Mouse (Mus musculus) T-helper 2 cell (primary cell): Measurements from ENCODE around the gene A730061H03Rik.

Experiments
- in situ Hi-C: fragments of 300-600 bp; cut with MboI, MseI; formaldehyde crosslinking; loops from one replicate; pipeline ENCODE4 v1.15.1; 2025; ENCODE audit warnings: high pct_unique_total_duplicates

Gene A730061H03Rik

DNA sequence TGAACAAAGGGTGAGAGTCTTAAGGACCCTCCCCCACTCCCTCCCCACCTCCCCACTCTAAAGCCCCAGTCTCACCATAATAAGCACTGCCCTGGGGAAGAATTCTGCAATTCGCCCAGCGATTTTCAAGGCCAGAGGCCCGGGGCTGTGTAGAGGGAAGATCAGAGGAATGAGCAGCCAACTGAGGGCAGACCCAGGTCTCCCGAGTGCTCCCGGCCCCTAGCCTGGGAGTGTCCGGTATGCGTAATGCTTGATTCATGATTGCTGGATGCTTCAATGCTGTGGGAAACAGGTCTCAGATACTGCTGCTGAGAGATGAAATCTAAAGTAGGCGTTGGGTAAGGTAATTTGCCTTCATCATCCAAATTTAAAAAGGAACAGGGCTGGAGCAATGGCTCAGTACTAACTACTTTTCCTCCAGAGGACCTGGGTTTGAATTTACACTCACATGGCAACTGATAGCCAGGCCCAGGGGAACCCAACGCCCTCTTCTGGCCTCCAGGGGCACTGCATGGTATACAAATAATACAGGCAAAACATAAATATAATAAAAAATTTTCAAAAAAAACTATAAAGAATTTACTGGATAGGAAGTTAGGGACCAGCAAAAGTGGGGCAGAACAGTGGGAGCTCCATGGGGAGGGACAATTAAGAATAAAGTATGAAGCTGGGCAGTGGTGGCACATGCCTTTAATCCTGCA is 21.9 kb upstream of the A730061H03Rik start:
- in situ Hi-C loops, result no loop called here

DNA sequence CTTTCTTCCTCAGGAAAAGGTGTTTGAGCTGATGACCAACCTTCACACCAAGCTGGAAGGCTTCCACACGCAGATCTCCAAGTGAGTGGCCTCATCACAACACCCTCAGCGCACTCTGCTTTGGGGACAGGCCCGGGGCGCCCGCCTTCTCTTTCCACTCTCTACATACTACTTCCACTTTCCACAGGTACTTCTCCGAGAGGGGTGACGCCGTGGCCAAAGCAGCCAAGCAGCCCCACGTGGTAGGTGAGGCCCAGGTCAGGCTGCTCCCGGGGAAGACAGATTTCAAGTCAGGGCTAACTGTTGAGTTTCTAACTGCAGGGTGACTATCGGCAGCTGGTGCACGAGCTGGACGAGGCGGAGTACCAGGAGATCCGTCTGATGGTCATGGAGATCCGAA is 20.5 kb upstream of the A730061H03Rik start:
- in situ Hi-C loops, result no loop called here

DNA sequence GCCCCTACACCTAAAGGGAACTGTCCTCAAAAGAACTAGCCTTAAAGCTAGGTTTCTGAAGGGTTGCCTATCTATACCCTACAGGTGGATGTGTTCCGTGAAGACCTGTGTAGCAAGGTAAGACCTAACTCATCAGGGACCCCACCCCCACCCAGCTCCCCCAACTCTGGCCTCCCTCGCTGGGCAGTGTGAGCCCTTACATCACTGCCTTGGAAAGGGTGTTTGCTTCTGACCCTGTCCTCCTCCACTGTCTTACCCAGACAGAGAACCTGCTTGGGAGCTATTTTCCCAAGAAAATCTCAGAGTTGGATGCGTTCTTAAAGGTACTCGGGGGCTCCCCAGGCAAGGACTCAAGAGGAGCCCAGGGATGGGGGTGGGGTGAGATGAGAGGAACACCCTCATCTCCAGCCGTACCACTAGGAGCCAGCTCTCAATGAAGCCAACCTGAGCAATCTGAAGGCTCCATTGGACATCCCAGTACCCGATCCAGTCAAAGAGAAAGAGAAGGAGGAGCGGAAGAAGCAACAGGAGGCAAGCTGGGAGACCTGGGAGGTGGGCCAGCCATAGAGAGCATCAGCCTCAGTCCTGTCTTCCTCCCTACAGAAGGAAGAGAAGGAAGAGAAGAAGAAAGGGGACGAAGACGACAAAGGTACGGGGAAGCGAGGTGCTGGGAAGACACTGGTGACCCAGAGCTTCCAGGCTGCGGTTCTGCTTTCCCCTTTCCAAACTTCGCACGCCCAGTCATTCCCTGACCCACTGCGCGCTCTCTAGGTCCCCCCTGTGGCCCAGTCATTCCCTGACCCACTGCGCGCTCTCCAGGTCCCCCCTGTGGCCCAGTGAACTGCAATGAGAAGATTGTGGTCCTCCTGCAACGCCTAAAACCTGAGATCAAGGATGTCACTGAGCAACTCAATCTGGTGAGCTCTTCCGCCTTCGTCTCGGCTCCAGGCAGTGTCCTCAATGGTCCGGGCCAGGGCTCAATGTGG is 19.6 kb upstream of the A730061H03Rik start:
- in situ Hi-C loops, result no loop called here

DNA sequence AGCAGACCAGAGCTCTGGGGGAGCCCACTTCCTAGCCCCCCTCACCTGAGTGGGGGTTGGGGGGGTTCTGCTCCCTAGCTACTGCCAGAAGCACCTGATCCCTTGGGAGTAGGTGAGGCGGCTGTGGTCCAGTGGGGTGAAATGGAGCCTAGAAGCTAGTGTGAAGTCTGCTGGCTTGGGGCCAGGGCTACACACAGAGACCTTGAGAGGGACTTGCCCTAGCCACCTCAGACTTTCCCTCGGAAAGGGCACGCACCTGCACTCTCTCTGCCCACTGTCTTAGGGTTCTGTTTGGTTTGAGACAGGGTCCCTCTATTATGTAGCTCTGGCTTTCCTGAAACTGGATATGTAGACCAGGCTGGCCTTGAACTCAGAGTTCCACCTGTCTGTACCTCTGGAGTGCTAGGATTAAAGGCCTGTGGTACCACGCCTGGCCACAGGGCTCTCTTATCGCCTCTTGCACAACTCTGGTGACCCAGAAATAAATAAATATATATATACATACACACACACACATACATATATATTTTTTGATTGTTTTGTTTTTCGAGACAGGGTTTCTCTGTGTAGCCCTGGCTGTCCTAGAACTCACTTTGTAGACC is 18.6 kb upstream of the A730061H03Rik start:
- in situ Hi-C loops, result no loop called here

DNA sequence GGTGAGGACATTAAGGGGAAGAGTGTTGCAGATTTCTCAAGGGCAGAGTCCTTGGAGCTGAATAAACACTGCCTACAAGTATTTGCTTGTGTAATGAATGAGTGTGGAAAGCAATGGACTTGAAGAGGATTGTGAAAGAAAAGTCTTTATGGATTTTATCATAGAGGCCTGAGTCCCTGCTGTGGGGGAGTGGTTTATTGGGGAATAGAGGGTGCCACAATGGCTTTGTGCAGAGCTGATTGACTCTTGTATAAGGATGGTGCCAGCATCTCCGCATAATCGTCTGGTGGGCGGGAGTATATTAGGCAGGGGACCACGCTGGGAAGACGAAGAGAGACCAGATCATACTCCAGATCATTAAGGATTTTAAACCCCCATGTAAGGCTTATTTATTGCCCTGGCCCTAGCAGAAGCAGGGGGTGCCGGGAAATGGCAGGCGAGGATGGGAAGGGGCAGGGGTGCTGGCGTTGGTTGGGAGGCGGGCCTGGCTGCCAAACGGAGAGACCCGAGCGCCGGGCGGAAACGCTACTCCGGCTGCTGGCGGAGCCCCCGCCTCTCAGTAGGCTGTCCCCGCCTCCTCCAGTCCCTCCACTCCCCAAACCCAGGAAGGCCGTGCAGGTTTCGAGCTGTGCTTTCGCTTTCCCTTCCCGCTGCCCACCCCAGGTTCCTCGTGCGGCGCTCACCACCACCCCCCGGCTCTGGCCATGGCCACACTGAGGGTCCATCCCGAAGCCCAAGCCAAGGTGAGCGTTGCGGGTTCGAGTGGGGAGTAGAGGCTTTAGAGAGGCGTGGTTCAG is 17.9 kb upstream of the A730061H03Rik start, which contains the start of gene Psme1:
Gene Psme1, plus strand, starts transcription at position 253 of the 797 bp plus-strand sequence.
- in situ Hi-C loops, result no loop called here

DNA sequence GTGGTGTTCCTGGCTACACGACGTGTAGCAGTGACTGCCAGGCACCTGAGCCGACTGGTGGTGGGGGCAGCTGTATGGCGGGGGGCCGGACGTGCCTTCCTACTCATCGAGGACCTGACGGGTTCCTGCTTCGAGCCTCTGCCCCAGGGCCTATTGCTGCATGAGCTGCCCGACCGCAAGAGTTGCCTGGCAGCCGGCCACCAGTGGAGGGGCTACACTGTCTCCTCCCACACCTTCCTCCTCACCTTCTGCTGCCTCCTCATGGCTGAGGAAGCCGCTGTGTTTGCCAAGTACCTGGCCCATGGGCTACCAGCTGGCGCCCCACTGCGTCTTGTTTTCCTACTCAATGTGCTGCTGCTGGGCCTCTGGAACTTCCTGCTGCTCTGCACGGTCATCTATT is 16.2 kb upstream of the A730061H03Rik start:
- in situ Hi-C loops, result no loop called here

DNA sequence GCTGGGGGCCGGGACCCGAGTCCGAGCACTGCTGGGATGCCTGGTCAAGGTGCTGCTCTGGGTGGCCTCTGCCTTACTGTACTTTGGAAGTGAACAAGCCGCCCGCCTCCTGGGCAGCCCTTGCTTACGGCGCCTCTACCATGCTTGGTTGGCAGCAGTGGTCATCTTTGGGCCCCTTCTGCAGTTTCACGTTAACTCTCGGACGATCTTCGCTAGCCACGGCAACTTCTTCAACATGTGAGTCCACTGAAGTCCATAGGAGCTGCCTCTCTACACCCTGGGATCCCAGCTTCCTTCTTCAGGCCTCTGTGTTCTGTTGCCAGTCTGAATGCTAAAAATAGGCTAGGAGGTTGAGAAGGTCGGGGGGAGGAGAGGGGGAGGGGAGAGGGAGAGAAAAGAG is 15.5 kb upstream of the A730061H03Rik start:
- in situ Hi-C loops, result no loop called here

DNA sequence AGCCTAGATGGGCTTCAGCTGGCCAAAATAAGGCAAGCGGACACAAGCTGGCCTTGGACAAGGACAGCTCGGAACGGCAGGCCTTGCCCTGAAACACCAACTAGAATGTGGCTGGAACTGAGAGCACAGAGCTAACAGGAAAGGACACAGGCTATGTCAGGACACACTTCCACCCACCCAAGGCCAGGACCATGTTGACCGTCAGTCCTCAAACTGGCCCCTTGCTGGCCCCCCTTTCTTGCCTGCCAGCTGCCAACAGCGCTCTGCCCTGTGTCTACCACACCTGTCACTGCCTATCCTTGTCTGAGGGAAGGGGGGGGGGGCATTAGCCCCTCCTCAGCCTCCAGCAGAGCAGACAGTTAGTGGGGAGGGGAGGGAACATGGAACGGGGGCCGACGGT is 15.1 kb upstream of the A730061H03Rik start, which contains the start of gene Fitm1:
Gene Fitm1, plus strand, starts transcription at position 316 of the 400 bp plus-strand sequence.
- in situ Hi-C loops, result no loop called here

DNA sequence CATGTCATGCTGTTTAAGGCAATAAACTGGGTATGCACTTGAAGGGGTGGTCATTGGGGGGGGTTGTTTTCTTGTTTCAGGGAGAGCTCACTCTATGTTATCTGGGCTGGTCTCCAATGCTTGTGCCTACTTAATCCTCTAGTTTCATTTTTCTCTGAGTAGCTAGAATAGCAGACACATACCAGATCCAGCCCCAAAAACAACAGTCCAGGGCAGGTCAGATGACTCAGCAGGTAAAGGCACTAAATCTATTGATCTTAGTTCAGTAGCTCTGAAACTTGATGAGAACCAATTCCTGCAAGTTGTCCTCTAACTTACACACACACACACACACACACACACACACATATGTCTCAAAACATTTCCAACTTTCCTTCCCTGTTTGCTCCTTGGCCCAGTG is 11.6 kb upstream of the A730061H03Rik start:
- in situ Hi-C loops, result no loop called here

DNA sequence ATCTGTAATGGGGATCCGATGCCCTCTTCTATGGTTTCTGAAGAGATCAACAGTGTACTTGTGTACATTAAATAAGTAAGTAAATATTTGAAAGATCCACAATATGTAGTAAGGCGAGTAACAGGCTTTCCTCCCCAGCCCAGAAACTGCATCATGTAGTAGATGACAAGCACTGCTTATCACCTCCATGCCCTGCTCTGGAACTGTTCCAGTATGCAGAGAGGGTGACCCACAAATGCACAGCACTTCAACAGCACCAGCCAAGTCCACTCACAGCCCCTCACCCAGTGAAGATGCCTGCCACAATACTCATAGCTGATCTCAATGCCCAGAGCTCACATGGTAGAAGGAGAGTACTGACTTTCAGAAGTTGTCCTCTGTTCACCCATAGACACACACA is 10.4 kb upstream of the A730061H03Rik start:
- in situ Hi-C loops, result no loop called here

DNA sequence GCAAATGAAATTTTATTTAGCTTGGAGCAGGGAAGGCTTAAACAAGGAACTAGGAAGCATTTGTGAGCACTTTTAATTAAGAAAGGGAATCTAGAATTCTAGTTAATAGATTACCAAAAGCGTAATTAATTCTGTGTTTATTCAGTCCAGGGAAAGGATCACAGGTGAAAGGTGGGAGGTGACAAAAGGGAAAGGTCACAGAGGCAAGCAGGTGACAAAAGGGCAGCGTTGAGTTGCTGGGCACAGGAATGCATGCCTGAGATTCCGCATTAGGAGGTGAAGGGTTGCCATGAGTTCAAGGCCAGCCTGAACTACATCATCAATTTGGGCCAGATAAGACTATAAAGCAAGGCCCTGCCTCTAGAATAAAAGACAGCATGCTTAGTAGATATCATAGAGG is 7.3 kb upstream of the A730061H03Rik start:
- in situ Hi-C loops, result loop anchor here (10.0 kb wide), 2 partner anchors 57 to 177 kb away; partner anchors contain the start of genes Dhrs1 and Nop9

DNA sequence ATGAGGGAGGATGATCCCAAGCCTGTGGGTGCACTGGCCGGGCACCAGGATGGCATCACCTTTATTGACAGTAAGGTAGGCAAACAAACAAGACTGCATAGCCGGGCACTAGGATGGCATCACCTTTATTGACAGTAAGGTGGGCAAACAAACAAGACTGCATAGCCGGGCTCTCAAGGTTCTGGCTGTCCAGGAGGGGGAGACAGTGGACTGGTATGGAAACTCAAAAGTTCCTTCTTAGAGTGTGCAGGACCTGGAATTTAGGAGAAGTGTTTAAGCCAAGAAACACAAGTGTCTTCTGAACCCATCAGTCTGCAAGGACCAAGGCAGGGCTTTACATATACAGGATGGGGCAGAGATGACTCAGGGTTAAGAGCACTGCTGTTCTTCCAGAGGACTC is 5.5 kb upstream of the A730061H03Rik start:
- in situ Hi-C loops, result loop anchor here (10.0 kb wide), 2 partner anchors 59 to 179 kb away; partner anchors contain the start of genes Dhrs1 and Nop9

DNA sequence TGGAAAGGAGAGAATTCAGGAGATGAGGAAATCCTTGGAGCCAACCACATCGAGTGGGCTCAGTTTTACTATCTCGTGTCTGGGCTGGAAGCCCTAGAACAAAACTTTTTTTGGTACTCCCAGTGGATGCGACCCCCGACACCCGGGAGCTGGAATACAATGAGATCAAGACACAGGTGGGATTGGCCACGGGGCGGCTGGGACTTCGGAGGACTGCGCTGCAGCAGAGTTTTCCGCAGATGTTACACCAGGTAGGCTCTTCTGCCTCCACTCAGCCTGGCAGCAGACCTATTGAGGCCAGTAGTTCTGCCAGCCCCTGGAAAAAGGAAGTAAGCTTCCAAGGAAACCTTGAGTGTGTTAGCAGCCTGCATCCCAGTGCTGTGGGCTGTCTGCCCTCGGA is 3.0 kb upstream of the A730061H03Rik start:
- in situ Hi-C loops, result loop anchor here (10.0 kb wide), 2 partner anchors 62 to 182 kb away; partner anchors contain the start of genes Dhrs1 and Nop9

DNA sequence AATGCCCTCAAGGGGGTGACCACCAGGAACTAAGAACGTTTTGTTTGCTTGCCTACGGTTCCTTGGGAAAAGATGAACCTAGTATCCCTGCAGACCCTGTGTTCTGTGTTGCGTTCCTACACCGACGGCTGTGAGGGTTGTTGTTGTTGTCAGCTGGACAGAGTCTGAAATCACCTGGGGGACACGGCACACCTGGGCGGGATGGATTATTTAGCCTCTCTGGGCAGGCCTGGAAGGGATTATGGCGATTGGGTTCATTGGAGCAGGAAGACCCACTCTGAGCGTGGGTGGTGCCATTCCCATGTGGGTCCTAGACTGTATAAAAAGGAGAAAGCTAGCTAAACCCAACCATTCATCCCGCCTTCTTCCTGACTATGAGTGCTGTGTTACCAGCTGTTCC is 1.7 kb upstream of the A730061H03Rik start:
- in situ Hi-C loops, result loop anchor here (10.0 kb wide), 2 partner anchors 63 to 183 kb away; partner anchors contain the start of genes Dhrs1 and Nop9

DNA sequence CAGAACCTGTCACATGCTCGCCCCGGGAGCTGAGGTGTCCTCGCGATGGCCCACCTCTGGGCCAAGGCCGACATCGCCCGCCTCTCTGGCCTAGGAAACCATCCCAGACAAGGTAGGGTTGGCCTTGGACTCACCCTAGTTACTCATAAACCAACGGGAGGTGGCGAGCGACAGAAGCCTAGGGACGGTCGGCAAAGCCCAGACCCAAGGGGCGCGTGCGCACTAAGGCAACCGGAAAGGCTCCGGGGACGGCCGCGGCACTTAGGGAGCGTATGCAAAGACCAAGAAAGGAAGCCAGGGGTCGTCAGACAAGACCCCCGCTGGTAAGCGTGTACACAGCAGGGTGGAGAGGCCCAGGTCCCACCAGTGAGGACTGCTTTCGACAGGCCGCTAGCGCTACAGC is 406 bp downstream of the A730061H03Rik start, which contains the start of gene Dcaf11:
Gene Dcaf11, plus strand, starts transcription at position 208 of the 403 bp plus-strand sequence.
- in situ Hi-C loops, result loop anchor here (10.0 kb wide), 2 partner anchors 65 to 185 kb away; partner anchors contain the start of genes Dhrs1 and Nop9

DNA sequence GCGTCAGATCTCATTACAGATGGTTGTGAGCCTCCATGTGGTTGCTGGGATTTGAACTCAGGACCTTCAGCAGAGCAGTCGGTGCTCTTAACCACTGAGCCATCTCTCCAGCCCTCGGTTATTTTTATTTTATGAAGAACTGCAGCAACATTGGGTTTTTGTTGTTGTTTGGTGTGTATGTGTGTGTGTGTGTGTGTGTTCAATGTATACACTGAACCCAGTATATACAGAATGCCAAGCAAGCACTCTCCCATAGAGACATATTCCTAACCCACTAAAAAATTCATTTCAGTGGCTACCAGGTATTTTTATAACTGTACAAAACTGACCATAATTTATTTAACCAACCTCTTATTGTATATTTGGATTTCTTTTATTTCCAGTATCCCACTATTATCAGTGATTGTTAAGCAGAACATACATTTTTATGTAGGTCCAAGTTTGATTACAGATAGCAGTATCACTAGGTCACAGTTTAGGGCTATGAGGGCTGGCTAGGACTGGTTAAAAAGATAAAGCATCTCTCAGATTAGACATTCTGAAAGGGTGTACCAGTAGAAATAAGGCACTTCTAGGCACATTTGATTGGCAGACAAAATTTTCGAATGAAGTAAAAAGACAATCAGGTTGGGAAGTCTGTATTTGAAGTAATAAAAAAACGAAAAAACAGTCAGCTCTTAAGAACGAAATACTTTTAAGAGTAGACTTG is 1.3 kb downstream of the A730061H03Rik start:
- in situ Hi-C loops, result no loop called here

DNA sequence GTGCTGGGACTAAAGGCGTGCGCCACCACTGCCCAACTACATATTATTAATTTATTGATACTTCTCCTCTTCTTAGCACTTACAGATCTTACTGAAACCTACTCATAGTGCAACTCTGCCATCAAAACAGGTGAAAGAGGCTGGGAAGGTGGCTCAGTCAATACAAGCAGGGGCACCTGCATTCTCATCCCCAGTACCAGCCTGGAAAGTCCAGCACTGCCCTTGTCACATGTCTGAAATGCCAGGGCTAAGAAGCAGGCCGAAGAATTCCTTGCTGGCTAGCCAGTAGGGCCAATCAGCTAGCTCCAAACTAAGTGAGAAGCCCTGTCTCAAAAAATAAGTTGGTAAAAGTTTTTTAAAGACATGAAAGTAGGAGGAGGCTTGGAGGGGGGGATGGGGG is 2.6 kb downstream of the A730061H03Rik start:
- in situ Hi-C loops, result no loop called here

DNA sequence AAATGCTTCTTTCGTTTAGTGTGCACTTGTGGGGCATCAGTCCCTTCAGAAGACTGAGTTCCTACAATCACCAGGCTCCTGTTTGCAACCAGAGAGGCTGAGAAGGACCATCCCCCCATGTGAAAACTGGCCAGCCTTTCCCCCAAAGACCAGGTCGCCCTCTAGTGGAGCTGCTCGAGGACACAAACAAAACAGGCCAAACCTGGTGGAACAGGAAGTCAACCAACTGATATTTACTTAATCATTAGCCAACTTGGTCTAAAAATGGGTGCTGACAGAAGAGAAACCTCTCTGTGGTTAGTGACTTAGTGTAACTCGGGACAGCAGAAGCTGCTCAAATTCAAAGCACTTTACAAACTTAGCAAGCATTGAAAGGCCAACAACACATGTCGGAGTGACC is 3.2 kb downstream of the A730061H03Rik start:
- in situ Hi-C loops, result no loop called here

DNA sequence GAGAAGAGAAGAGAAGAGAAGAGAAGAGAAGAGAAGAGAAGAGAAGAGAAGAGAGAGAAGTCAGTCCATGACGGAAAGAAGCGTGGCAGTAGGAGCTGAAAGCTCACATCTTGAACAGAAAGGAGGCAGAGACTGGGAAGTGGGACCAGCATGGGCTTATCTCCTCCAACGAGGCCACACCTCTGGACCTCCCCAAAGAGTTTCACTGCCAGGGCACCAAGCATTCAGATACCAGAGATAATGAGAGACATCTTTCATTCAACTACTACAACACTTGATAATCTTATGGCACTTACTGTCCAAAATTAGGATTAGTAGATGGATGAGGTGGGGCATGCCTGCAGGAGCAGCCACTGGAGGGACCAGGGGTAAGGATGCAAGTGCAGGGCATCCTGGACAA is 4.4 kb downstream of the A730061H03Rik start:
- in situ Hi-C loops, result no loop called here

DNA sequence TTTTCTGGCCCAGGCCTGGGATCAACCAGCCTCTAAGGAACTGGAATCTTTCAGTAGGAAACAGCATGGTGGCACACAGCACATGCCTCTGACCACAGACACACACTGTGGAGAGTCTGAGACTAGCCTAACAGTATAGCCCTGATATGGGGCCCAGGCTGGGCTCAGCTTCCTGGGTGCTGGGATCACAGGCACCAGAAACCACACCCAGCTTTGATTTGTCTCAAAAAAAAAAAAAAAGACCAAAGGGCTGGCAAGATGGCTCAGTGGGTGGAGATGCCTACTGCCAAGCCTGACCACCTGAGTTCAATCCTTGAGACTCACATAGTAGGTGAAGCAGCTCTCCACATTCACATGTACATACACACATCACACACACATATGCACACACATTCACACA is 5.6 kb downstream of the A730061H03Rik start:
- in situ Hi-C loops, result no loop called here
